Mouse (Mus musculus) thymus, adult 18-20 months (tissue): Measurements from ENCODE around the gene Iglon5.

Source experiments
- DNase-seq, 2 experiments: peaks; one replicate each; pipeline ENCODE4 v3.0.0; 2022; ENCODE audit warnings: mixed read lengths in 2 of 2

The Iglon5 gene

DNA sequence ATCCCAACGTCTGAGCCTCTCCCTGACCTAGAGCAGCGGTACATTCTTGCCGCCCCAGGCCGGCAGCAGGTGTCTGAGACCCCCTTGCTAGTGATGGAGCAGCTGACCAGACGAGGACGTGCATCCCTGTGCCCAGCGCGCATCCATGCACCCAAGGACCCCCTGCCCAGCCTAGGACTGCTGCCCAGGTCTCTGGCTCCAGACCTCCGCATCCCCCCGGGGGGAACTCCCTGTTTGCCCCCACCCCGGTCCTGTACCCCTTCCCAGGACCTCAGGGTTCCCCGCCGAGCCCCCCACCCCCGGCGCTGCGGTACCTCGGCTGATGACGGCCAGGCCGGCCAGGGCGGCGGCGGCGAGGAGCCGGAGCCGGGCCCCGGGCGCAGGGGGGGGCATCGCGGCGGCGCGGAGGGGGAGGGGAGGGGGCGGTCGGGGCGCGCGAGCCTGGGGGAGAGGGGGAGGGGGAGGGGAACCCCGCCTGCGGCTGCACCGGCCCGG is at the start of gene Iglon5:
TSS of gene Iglon5 (minus strand) at position 445 of the 495 bp plus-strand sequence.
- no peak for DNase-seq

DNA sequence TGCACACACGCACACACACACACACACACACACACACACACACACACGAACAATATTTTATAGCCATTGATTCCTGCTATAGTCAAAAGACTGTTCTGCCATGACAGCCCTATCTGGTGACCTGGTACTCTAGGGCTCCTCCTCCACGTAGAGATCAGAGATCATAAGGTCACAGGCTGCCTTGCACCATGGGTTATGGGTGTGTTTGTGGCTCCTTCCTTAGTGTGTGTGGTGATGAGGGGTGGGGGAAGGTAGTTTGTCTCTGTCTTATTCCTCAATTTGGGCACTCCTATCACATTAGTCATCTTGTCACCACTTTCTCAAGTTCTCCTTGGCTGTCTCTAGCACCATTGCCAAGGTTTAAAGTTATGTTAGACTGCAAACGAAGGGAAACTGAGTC is 48.6 kb upstream of the Iglon5 start:
- no peak for DNase-seq

DNA sequence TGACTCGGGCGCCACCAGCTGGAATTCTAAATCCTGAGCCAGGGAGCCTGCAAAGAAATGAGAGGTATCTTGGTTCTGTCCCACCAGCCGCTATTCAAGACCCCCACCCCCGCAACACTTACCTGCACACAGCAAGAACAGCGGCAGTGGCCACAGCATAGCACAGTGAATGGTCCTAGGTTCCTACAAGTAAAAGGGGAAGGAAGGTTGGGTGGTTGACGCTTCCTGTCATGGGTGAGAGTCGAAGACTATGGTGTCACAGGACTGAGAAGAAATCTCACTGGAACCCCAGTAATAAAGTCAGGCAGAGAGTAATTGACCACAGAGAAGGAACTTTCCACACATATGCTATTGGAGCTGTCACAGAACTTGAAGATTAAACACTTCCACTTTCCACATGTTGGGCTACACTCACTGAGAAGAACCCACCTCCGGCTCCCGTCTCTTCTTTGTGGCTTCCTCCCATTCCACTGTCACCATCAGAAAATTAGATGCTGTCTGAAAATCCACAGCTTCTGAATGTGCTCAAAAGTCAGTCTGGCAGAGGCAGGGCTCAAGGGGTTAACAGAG is 43.1 kb upstream of the Iglon5 start:
- DNase-seq = no peak

DNA sequence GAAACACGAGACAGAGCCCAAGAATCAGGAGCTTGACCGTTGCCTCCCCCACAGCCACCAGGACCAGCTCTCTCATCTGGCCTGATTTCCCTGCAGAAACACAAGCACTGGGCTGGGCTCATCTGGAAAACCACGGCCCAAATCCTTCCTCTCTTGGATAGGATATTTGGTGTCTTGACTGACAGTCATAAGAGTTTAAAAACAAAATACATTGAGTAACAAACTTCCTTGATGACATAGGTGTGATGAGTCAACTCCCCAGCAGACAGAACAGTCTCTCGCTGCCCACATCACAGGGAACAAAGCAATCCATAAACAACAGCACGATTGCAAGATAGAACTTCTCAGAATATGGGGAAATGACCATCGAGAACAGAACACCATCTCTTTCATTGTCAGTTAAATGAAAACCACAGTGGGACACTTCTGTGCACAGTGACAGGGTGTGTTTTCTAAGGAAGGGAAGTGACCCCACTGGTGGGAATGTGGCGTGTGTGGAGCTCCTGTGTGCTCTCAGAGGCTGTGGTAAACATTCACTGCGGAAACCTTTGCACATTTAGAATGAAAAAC is 40.4 kb upstream of the Iglon5 start:
- no peak for DNase-seq

DNA sequence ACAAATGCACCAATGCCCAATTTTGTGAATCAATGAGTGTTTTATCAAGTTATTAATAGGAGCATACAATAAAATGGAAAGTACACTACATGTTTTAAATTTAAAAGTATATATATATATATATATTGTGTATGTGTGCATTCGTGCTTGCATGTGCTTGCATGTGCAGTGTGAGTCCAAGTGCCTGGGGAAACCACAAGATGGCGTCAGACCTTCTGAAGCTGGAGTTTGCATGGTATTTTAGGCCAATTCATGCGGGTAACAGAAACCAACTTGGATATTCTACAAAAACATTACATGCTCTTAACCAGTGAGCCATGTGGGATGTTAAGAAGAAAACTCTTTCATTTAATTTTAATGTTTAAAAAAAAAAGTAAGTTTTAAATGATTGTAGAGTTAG is 35.4 kb upstream of the Iglon5 start:
- no peak for DNase-seq

DNA sequence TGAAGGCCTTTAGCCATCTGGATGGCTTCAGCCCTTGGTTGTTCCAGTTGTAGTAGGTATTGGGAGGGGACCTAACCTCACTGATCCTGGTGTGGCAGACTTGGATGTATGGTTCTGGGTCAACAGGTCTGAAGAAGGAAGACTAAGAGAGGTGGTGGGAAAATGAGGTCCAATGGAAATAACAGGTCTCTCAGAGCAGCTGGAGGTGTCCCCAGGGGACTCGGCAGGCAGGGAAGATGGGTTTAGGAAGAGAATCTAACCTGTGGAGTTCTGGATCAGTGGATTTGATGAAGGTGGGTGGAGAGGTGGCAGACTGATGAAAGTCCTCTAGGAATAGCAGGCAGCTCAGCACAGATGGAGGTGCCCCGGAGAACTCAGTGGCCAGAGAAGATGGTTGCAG is 32.9 kb upstream of the Iglon5 start:
- DNase-seq = no peak

DNA sequence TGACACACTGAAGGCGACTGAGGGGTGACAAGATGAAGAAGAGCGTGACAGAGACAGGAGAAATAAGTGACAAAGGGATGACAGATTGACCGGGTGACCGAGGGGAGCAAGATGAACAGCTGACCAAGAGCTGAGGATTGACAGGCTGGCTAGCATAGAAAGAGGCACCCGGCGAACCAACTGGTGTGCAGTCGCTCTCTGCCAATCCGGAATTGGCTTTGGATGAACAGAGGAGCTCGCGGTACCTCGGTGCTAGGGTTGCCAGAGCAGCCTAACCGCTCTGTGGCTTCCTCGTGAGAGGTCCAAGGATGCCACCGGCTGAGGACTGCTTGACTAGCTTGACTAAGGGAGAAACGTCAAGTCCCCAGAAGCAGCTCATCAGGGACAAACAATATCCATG is 28.5 kb upstream of the Iglon5 start:
- DNase-seq = no peak

DNA sequence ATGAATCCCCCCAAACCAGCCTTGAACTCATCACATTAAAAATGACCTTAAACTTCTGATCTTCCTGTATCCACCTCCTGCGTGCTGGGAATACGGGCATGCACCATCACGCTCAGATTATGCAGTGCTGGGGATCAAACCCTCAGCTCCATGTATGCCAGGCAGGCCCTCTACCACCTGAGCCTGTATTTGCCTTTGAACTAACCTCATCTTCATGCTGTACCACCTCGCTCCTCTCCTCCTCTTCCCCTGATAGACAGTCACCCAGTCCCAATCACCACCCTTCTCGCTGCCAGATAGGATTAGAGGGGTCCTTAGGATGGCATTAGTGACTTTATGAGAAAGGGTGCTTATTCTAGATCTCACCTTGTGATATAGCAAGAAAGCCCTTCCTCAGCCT is 25.2 kb upstream of the Iglon5 start:
- DNase-seq = no peak

DNA sequence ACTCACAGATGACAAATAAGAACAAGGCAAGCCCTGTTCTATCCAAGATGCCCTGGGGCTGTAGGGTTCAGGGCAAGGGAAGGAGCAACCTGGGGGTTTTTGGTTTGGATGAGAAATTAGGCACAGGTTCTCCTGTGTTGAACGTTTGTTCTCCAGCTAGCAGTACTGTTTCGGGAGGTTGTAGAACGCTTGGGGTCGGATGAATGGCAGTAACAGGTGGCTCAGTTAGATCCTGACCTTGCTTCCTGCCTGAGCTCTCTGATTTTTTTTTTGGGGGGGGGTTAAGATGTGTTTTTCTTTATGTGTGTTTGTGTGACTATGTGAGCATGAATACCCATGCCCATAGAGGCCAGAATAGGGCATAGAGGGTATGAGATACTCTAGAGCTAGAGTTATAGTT is 22.6 kb upstream of the Iglon5 start:
- DNase-seq = no peak

DNA sequence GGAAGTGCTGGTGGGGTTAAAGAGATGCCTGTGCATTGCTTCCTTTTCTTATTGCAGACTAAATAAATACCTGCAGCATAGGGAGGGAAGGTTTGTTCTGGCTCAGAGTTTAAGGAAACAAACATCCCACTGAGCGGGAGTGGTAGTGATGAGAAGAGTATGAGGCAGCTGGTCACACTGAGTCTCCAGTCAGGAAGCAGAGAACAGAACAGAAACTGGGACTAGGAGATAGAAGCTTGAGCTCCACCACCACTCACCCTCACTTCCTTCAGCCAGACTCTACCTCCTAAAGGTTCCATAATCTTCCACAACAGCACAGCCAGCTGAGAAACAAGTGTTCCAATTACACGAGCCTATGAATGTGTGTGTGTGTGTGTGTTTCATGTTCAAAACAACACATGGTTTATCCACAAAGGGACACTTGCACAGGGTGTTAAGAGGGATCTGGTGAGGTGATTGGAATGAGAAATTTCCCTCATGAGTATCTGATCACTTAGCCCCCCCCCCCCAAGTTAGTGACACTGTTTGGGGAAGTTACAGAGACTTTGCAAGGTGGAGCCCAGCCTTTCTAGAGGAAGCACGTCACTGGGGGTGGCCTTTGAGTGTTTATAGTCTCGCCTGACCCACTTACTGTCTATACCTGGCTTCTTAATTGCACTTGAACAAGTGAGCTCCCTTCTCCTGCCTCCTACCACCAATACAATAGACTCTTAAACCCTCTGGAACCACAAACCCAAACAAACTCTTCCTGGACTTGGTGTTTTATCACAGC is 22.0 kb upstream of the Iglon5 start:
- DNase-seq = no peak

DNA sequence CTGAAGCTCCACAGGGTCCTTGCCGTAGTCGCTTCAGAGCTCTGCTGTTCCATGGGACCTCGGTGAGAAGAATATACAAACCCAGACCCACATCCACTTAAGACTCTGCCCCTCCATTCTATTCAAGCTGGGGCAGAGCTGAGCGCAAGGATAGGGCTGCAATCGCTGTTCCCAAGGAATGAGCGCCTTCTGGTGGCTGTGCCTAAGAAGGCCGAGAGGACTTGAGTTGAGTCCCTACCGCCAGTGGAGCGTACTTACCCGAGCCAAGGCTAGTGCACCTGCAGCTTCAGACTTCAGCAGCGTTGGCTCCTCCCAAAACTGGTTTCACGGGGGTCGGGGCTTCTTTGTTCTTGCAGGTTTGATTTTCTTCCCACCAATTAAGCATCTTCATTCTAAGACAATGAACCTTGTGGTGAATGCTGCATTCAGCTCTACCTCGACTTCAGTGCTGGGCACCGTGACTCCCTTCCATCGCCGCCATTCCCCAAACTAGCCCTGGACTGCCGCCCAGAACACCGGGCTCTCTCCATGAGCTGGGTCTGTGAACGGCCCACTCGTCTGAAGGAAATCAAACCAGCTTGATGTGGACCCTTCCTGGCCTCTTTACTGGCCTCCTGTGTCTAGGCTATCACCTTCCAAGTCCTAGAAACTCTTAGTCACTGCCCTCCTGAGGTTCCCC is 5.6 kb upstream of the Iglon5 start:
- DNase-seq = no peak

DNA sequence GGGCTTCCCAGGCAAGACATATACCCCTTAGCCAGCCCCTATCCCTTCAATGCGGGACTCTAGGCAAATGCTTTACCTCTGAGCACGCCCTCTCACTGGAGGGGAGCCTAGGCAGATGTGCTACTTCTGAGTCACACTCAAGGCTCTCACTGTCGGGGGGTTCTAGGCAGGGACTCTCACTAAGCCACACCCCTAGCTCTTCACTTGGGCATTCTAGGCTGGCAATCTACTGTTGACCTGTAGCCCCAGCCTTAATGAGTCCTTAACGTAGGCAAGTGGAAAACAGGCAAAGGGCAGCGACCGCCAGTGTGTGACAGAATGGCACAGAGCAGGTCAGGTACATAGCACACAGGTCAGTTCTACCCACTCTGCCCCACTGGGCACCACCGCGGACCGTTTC is 986 bp upstream of the Iglon5 start:
- DNase-seq = no peak

DNA sequence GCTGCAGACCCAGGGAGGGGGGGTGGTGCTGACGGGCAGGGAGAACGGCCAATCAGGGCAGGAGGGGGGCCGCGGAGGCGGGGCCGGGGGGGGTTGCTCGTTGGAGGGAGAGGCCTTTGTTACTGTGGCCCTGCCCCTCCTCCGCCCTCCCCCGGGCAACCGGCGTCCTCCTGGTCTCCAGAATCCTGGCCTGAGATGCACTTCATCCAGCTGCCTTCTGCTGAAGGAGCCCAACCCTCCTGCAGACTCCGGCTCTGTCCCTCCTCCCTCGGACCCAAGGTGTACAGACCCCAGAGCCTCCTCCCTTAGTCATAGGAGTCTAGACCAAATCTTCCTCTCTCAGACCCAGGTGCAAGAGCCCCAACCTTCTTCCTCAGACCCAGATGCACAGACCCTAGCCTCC is 308 bp upstream of the Iglon5 start:
- DNase-seq = no peak

DNA sequence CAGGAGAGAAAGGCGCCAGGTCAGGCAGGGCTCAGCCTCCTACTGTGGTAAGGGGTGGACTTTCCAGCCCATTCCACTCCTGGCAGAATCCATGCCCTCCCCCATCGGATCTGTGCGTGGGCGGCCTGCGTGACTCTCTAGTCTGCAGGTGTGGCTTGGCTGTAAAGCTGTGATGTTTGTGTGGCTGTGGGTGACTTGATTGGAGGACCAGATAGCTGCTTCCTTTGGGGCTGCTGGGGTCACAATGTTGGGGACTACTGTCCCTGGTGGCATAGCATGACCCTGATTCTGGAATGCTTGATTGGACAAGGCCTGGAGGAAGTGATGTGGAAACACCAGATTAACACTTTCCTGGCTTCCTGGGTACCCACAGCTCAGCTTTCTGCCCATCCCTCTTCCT is 1.2 kb downstream of the Iglon5 start:
- DNase-seq = no peak

DNA sequence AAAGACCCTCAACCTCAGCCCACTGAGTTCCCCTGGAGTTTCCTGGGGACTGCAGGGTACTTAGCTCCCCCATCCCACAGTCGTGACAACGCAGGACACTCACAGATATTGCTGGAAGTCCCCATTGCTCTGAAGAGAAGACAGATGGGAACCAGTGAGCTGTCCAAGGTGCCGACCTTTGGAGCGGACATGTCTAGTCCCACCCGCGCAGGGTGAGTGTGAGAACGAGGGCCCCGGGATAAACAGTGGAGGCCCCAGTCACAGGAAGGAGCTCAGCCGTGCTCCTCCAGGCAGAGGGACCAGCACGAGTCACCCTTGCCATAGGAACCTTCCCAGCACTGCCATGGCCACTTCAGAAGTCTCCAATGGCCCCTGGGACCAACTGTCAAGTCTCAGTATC is 6.6 kb downstream of the Iglon5 start:
- DNase-seq = no peak

DNA sequence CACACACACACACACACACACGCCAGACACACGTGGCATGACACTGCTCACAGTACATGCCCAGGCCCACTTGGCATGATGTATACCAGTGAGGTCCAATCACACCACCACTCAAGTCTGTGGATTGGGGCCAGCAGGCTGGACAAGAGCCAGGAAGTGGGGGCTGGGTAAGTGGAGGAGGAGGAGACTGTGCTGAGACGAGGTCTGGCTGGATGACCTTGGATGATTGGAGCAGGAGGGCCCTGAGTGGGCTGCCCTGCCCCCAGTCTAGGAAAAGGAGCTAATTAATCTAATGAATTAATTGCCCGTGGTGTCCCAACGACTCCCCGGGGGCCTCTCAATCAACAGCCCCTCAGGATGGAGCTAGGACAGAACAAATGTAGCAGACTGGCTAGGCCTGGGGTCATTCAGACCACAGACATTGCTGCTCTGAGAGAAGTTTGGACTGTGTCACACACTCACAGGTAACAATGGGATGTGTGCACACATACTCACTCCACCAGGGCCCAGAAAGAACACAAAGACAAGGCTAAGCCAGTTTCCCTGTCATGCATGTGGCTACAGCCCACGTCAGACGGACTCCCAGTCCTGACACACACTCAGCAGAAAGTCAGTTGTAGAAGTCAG is 7.7 kb downstream of the Iglon5 start:
- no peak for DNase-seq

DNA sequence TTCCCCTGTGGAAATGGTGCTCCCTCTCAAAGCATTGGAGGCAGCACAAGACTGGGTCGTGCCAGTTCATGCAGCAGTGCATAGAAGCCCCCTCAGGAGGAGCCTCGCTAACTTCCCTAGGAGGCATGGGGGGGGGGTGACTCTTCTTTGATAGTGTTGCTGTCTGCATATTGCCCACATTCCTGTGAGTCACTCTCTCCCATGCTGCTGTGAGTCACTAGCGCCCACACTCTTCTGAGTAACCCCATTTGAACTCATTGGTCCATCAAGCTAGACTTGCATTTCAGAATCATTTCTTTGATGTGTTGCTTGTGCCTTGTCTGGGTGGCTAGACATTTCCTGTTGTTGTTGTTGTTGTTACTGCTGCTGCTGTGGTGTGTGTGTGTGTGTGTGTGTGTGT is 8.7 kb downstream of the Iglon5 start:
- DNase-seq = no peak

DNA sequence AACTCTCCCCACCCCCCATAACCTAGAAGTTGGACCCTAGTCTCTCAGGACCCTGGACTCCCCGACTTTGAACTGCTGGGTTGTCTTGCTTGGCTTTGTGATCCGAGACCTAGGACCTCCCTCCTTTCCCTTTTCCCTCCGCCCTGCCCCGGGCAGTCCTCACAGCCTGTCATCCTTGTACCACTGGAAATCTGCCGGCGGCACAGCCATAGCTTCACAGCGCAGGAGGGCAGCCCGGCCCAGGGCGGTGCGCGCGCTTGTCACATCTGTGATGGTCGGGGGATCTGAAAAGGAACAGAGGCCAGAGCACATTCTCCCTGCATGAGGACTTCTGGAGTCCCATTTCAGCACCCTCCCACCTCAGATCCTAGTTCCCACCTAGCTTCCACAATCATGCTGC is 13.5 kb downstream of the Iglon5 start:
- no peak for DNase-seq

DNA sequence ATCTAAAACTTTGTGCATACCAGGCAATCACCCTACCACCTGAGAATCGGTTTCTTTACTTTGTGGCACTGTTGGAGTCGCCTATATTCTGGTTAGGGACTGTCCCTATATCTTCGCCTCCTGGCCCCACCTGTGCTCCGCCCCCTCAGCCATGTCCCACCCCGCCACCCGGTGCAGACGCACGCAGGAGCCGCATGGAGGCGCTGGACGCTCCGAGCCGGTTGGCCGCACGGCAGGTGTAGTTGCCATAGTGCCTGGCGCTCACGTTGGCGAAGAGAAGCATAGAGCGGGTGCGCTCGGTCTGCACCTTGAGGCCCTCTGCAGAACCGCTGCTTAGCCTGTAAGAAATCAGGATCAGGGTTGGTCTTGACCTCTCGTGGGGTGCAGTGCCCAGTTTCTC is 14.2 kb downstream of the Iglon5 start:
- DNase-seq = no peak

DNA sequence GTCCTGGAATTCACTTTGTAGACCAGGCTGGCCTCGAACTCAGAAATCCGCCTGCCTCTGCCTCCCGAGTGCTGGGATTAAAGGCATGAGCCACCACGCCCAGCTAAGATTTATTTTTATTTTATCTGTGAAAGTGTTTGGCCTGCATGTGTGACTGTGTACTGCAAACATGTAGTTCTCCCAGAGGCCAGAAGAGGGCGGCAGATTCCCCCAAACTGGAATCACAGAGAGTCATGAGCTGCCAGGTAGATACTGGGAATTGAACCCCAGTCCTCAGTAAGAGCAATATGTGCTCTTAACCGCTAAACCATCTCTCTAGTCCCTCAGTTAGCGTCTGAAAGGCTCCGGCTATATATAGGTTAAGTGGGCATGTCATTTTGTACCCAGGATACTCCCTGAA is 19.5 kb downstream of the Iglon5 start:
- no peak for DNase-seq

DNA sequence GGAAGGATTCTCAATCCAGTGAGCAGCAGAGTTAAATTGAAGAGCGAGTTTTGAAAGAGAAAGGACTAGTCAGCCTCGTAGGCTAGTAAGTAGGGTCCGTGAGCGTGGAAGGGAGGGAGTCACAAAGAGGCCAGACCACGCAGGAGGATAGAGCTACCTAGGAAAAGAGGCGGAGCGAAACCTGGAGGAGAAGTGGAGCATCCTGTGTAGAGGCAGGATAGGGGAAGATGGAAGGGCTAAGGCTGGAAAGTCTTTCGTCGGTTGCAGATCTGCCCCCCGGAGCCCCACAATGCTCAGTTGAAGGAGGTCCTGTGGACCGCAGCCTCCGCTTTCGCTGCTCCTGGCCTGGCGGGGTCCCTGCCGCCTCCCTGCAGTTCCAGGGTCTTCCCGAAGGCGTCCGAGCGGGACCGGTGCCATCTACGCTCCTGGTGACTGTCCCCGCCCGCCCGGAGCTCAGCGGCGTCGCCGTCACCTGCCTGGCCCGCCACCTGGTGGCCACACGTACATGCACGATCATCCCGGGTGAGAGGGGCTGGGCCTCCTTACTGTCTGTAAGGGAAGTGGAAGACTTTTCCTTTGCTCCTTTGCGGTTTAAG is 23.7 kb downstream of the Iglon5 start:
- peak; percentile 60 to 62 for DNase-seq

DNA sequence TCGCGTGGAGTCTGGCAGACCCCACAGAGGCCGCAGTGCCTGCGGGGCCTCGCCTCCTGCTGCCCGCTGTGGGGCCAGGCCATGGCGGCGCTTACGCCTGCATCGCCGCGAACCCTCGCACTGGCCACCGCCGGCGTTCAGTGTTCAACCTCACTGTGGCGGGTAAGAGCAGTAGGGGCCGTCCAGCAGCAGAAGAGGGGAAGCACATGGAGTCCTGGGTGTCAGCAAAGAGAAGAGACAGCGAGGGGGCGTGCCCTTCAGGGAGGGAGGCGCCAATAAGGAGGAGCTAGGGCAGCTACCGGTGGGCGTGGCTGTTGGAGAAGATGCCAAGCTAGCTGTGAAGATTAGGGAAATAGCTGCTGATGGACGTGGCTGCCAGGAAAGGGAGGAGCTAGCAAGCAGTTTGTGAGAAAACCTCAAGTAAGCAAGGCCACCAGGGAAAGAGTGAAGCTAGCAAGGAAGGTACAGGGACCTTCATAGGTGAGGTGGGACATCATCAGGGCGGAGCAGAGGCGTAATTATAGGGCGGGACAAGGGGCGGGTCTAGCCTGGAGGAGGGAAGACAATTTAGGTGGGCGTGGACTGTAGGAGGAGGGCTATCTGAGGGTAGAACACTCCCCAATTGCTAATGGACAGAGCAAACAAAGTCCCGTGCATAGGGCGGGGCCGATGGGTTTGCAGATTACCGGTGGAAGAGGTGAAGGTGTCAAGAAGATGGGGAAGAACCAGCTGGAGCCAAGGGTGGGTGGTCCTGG is 24.4 kb downstream of the Iglon5 start:
- peak; percentile 66 to 73 for DNase-seq
